Mouse (Mus musculus) testis, adult 2 months (tissue): Measurements from ENCODE around the gene Apoa5. TPM values are rescaled to one million over a fixed set of nuclear protein-coding genes. Genes with fewer than 3 reads are reported as not detected.

ENCODE experiments used
- H3K27ac ChIP-seq: fragments of 200-500 bp; 2 replicates; pipeline ENCODE4 v1.5.1; 2012; ENCODE audit warnings: low read depth, low read length; ENCODE audit not compliant: control insufficient read depth, insufficient read depth
- H3K27me3 ChIP-seq: fragments of 200-500 bp; 2 replicates; pipeline ENCODE4 v1.6.1; 2012; ENCODE audit warnings: mild to moderate bottlenecking, low read length, moderate library complexity; ENCODE audit not compliant: control insufficient read depth, insufficient read depth
- H3K36me3 ChIP-seq: fragments of 200-500 bp; 2 replicates; pipeline ENCODE4 v1.6.1; 2012; ENCODE audit warnings: mild to moderate bottlenecking, low read length; ENCODE audit not compliant: control insufficient read depth, insufficient read depth
- H3K4me1 ChIP-seq: fragments of 200-500 bp; 2 replicates; pipeline ENCODE4 v1.6.1; 2012; ENCODE audit warnings: low read length; ENCODE audit not compliant: control insufficient read depth, insufficient read depth
- H3K4me3 ChIP-seq: fragments of 200-500 bp; 2 replicates; pipeline ENCODE4 v1.5.1; 2012; ENCODE audit warnings: low read depth, mild to moderate bottlenecking, low read length, moderate library complexity, mixed read lengths; ENCODE audit not compliant: control insufficient read depth
- CTCF ChIP-seq: fragments of 200-500 bp; IDR thresholded peaks from 2 replicates; pipeline ENCODE4 v1.5.1; 2012; ENCODE audit warnings: low read depth, mild to moderate bottlenecking, inconsistent platforms, low read length, moderate library complexity; ENCODE audit not compliant: control insufficient read depth, insufficient read depth, insufficient replicate concordance
- POLR2A ChIP-seq: fragments of 200-500 bp; IDR thresholded peaks from 2 replicates; pipeline ENCODE4 v1.6.1; 2012; ENCODE audit warnings: low read depth, mild to moderate bottlenecking, inconsistent platforms, low read length, moderate library complexity; ENCODE audit not compliant: control insufficient read depth
- polyA plus RNA-seq: library from polyadenylated mRNA; depleted of rRNA; stranded (reverse); fragments of >200 nt; gene quantifications from 2 replicates; pipeline ENCODE4 v1.2.3, GENCODE M21; 2012; rRNA removed

The Apoa5 gene
- polyA plus RNA-seq = not detected in 2 replicates

GRCm38 (mm10) chr9:46268343-46268873, at the start of gene Apoa5:
Gene Apoa5, plus strand, starts transcription at chr9:46268633.
- TF ChIP-seq CTCF (no peak), POLR2A (no peak)
- H3K27me3 ChIP-seq = no peaks in the 10 kb centered on the region
- H3K4me1 ChIP-seq = peaks cover 2% of the 10 kb centered on the region; the same call in 1 of the 2 replicates
- H3K4me3 ChIP-seq = no peak within 1 kb of the TSS
- H3K27ac ChIP-seq = no peak within 1 kb of the TSS
- H3K36me3 ChIP-seq = no peaks in the 10 kb centered on the region

- Histone ChIP-seq H3K36me3 (peaks cover 2% of the 10 kb centered on the region), H3K4me3 (no peak overlapping the region), H3K27ac (no peak overlapping the region), H3K27me3 (no peaks in the 10 kb centered on the region), H3K4me1 (no peaks in the 10 kb centered on the region)
- TF ChIP-seq CTCF = no peak
- TF ChIP-seq POLR2A = no peak
These were observed 45.3 kb upstream of the Apoa5 start for GRCm38 (mm10) chr9:46223090-46223489.

- H3K27me3 ChIP-seq = no peaks in the 10 kb centered on the region
- H3K36me3 ChIP-seq = peaks cover 2% of the 10 kb centered on the region
- no peak overlapping the region for H3K27ac ChIP-seq
- H3K4me1 ChIP-seq = no peaks in the 10 kb centered on the region
- H3K4me3 ChIP-seq = no peak overlapping the region
- no peak for TF ChIP-seq POLR2A
- TF ChIP-seq CTCF = no peak
These were observed 44.3 kb upstream of the Apoa5 start for GRCm38 (mm10) chr9:46224101-46224500.

- no peaks in the 10 kb centered on the region for H3K27me3 ChIP-seq
- no peak overlapping the region for H3K4me3 ChIP-seq
- TF ChIP-seq CTCF = no peak
- TF ChIP-seq POLR2A = no peak
- no peak overlapping the region for H3K27ac ChIP-seq
- H3K4me1 ChIP-seq = peaks cover 5% of the 10 kb centered on the region; the same call in 1 of the 2 replicates
- H3K36me3 ChIP-seq = peaks cover 2% of the 10 kb centered on the region
These were observed 43.3 kb upstream of the Apoa5 start for GRCm38 (mm10) chr9:46224945-46225660.

GRCm38 (mm10) chr9:46227064-46227614, 41.3 kb upstream of the Apoa5 start:
- Histone ChIP-seq H3K4me3 (no peak overlapping the region), H3K4me1 (peaks cover 11% of the 10 kb centered on the region; the same call in 1 of the 2 replicates), H3K36me3 (no peaks in the 10 kb centered on the region), H3K27ac (no peak overlapping the region), H3K27me3 (no peaks in the 10 kb centered on the region)
- no peak for TF ChIP-seq CTCF
- no peak for TF ChIP-seq POLR2A

- Histone ChIP-seq H3K27me3 (no peaks in the 10 kb centered on the region), H3K27ac (no peak within 1 kb of the TSS), H3K4me3 (no peak within 1 kb of the TSS), H3K36me3 (no peaks in the 10 kb centered on the region), H3K4me1 (peaks cover 11% of the 10 kb centered on the region; the same call in 1 of the 2 replicates)
- no peak for TF ChIP-seq CTCF
- TF ChIP-seq POLR2A = no peak
These were observed 39.9 kb upstream of the Apoa5 start, which contains the start of gene Apoa1 for GRCm38 (mm10) chr9:46228491-46228890. Gene Apoa1, plus strand, starts transcription at chr9:46228580.
